Mouse (Mus musculus) retina, postnatal 7 days (tissue): ENCODE measurements around the gene Ifi206.

ENCODE experiments used
- DNase-seq: peaks from one replicate; pipeline ENCODE4 v3.0.0-alpha.2; 2012; ENCODE audit warnings: low read depth, low spot score

The Ifi206 gene

DNA sequence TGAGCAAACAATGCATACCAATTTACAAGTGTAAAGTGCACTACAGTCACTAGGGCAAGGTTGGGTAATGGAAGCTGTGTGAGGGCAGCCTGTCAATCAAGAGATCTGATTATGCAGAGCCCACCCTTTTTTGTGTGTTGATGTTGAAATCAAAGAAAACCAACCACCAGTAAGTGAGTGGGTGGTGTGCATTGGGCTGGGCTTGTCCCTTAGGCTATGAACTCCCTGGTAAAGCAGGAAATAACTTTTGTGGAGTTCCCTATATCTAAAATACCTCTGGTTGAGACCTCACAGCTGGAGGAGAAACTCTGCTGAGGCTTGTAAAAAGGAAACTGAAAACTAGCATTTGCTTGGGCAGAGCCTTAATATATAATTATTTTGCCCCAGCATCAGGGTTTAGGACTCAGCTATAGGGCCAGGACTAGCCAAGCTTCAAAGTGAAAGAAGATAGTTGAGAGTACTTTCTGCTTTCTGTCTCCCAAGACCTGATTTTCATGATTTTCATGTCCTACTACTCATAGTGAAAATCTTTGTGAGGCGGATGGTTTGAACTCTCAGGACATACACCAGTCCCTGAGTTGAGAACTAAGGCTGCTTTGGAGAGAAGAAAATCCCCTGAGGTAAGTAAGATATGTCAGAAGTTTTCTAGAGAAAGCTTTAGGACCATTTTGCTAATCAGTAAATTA, 71.8 kb downstream of the Ifi206 start:
- DNase-seq: no peak

DNA sequence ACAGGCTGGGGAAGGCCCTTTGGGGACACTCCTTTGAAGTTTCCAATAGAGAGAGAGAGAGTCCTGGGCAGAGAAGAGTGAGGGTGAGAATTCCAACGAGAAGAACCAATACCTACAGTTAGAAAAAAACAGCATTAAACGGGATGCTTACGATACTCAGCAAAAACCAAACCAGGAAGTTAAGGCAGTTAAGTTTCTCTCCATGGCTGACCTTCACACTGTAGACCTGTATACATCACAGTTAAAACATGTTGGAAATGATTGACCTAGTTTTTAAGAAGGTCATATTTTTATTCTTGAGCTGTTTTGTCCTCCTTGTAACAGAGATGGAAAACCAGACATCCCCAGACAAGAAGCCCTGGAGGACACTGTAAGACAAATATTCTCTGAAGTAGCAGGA, 72.3 kb downstream of the Ifi206 start:
- DNase-seq: no peak
